Mouse (Mus musculus) cerebellum, adult 11 months (tissue): ENCODE results near the gene 2010003K11Rik.
"Not testable (repeated sequence)": the region's sequence is repeated elsewhere in the genome, so short reads cannot be mapped to it uniquely, and the experiment has no call there.

Source experiments
- DNase-seq: peaks from one replicate; pipeline ENCODE4 v3.0.0; 2022

2010003K11Rik gene

DNA sequence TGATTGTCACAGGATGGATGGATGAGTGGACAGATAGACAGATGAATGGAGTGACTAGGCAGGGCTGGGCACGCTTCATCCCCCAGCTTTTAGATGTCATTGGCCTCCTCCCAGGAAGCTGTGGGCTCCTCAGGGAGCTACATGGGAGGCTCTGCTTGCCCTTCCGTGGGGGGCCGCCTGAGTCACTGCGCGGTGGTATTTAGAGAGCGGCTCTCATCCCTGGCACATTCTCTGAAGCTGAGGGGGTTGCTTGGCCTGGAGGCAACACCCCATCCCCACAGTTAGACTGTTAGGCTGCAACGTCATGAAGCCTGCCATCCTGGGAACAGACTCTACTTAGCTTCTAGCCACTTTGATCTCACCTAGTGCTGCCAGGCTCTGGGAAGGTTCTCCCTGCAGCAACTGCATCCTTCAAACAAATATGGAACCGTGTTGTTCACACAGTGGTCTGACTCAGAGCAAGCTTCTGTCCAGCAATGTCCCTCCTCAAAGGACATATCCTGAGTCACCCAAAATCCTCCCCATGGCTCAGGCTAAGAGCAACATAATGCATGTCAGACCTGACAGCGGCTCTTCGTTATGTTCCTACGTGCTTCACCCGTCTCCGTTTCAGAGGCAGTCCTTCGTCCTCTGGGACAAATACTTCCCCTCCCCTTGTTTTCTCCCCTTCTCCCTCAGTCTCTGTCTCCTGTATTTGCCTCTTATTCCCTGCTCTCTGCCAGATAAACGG is 43.1 kb downstream of the 2010003K11Rik start:
- no peak for DNase-seq

DNA sequence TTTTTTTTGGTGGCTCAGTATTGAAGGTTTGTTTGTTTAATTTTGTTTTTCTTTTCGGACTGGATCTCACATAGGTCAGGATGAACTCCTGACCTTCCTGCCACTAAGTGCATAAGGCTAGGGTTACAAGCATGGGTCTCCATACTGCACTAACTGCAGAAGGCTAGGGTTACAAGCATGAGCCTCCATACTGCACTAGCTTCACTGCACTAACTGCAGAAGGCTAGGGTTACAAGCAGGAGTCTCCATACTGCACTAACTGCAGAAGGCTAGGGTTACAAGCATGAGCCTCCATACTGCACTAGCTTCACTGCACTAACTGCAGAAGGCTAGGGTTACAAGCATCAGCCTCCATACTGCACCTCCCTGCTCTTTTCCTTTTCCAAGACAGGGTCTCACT is 44.3 kb downstream of the 2010003K11Rik start:
- not testable (repeated sequence) for DNase-seq

DNA sequence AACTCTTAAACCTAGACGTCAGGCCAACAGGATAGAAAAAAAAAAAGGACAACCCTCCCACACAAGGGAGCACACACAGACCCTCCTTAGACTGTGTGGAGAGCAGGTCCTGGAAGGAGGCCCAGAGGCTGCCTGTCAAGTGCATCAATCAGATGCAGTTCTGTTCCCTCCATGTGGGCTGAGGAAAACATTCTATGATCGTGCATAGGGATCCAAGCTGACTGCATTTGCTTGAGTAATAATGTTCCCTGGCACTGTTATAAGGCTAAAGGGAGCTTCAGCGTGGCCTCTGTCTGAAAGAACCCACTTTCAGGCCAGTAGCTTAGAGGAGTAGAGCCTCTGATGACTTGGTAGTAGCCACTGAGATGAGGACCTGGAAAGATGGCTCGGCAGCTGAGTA is 45.9 kb downstream of the 2010003K11Rik start:
- no peak for DNase-seq

DNA sequence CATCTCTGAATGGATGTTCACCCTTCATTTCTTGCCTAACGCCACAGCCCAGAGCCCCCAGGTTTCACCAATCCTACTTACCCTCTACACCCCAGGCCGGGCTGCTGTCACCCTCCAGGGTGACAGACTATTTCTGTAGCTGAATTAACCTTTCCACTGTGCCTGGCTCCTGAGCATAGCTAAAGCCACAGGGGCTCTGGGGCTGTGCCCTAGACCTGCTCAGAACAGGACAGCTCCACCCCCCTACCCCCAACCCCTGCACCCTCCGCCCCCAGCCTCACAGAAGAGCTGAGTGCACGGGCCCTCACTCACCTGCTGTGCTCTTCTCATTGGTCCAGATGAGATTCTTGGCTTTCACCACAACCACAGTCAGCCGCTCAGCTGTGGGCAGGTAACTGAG is 46.4 kb downstream of the 2010003K11Rik start:
- no peak for DNase-seq

DNA sequence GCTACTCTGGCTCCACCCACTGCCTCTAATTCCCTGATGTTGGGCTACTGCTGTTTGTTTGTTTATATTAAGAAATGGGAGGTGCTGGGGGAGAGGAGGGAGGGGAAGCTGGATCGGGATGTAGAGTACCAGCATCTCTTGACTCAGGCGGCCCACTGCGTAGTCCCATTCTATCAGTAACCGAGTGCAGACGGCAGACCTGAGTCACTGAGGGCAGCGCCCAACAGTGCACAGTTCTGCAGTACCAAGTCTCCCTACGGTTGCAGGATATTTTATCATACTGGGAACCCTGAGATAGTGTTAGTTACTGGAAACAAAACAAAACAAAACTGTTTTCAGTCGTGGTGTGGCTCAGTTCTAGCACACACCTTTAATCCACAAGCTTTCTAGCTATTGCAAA is 47.3 kb downstream of the 2010003K11Rik start:
- DNase-seq: no peak

DNA sequence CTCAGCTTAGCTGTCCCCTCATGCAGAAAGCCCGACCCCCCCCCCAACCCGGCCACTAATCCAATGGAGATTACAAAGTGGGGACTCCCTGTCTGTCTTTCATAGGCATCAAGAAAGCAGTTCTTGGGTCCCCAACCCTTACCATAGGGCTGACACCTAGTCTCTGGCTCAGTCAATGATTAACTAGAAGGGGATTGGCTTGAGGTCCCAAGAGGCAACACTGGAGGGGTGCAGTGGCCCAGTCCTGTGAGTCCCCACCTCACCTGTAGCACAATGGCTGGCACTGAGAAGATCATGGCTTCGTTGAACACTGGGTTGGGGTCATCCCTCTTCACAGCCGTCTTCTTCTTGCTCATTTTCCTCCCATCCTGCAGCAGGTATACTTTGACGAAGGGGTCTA is 47.7 kb downstream of the 2010003K11Rik start:
- DNase-seq: no peak

DNA sequence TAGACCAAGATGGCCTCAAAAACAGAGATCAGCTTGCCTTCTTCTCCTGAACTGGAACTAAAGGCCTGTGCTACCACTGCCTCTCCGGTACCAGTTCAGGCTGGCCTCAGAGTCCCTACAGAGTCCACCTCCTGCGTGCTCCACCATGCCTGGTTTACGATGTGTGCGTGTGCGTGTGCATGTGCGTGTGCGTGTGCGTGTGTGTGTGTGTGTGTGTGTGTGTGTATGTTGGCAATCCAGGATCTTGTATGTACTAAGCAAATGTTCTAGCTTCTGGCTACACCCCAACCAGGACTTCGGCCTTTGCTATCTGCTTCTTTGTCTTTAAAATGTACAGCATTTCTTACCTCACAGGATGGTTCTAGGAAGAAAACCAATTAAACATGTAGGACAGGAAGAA is 49.2 kb downstream of the 2010003K11Rik start:
- DNase-seq: no peak

DNA sequence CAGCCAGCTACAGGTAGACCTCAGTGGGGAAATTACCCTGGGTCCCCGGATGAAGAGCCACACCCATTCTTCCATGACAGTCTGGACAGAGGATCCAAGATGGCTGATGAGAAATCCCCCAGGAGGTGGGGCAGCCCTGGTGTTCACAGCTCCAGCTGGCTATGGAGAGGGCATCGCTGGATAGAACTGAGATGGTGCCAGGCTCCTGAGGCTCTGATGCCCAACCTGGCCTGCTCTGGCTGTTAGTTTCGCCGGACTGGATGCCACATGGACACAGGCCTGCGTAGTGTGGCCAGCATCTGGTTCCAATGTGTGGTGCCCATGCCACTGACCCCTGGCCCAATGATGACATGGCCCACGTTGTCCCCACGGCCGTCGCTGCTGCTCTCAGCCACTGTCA is 50.9 kb downstream of the 2010003K11Rik start:
- DNase-seq: no peak
